Mouse (Mus musculus): Measurements from ENCODE around the gene Tpbgl. TPM values are rescaled to one million over a fixed set of nuclear protein-coding genes. Genes with fewer than 3 reads are reported as not detected.

Gene Tpbgl
- total and polyA plus RNA-seq, 3 experiments = 0.07 to 0.25 TPM; not detected in 1

DNA sequence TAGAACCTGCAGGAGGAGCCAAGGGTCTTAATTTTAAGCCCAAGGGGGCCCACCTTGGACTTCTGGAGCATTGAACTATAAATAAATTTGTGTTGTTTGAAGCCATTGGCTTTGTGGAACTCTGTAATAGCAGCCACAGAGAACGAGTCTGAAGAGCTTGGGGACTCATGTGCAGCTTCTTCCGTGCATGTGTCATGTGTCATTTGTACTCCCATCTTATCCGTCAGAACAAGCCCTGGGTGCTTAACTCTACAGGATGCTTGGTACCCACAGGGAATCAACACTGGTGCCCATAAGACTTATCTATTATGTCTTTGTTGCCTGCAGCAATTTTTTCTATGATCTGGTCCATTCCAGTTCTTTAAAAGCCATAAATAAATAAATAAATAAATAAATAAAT, 48.7 kb downstream of the Tpbgl start:
- Histone ChIP-seq H3K9me3 (replicated peaks; ENCODE audit: low read length) (no peaks in the 10 kb centered on the region), H3K27ac (ENCODE audit: insufficient read depth, low read depth) (no peak overlapping the region), H3K4me3 (replicated peaks in 1 of 3; ENCODE audit: low read depth in 2 of 3, low read length in 2 of 3, poor library complexity in 1 of 3) (no peak overlapping the region), H3K9ac (ENCODE audit: insufficient read depth, low read depth) (no peak overlapping the region), H3K4me2 (ENCODE audit: insufficient read depth, low read depth, poor library complexity, severe bottlenecking) (no peak overlapping the region), H3K79me2 (replicated peaks; ENCODE audit: control insufficient read depth, extremely low read depth, insufficient read depth, poor library complexity, severe bottlenecking) (no peaks in the 10 kb centered on the region), H3K27me3 (replicated peaks) (no peaks in the 10 kb centered on the region), H3K36me3 (replicated peaks in 1 of 2; ENCODE audit: control insufficient read depth in 1 of 2, insufficient read depth in 1 of 2, low read length in 1 of 2) (no peaks in the 10 kb centered on the region), H3K4me1 (ENCODE audit: control insufficient read depth in 1 of 2, insufficient read depth in 2 of 2) (peaks cover 0 to 3% of the 10 kb centered on the region in 2 experiments; a peak in 2 of 4 replicates)
- no peak for DNase-seq (ENCODE audit: extremely low read depth)
- dilution Hi-C loops (cut with MboI; ENCODE audit: extremely low pct_ligation_motif_present, extremely low pct_unique_long_range_greater_than_20kb, low sequenced_read_pairs) = no loop called here
- in situ Hi-C loops (cut with MboI; ENCODE audit: low pct_ligation_motif_present, low pct_unique_long_range_greater_than_20kb, low sequenced_read_pairs) = no loop called here
- TF ChIP-seq IRF4 (IDR thresholded peaks at IDR 0.05; ENCODE audit: low read depth, low read length) = no peak
- TF ChIP-seq TBP (conservative IDR thresholded peaks at IDR 0.05; ENCODE audit: low read depth, low read length) = no peak
- TF ChIP-seq POLR2AphosphoS2 (IDR thresholded peaks at IDR 0.05; ENCODE audit: low read depth, low read length) = no peak
- no peak for TF ChIP-seq RAD21 (IDR thresholded peaks at IDR 0.05; ENCODE audit: low read depth, low read length)
- TF ChIP-seq ZC3H11A (IDR thresholded peaks at IDR 0.05; ENCODE audit: low read depth, low read length) = no peak
- TF ChIP-seq JUND (conservative IDR thresholded peaks at IDR 0.05; ENCODE audit: low read depth, low read length) = no peak
- TF ChIP-seq E2F4 (IDR thresholded peaks at IDR 0.05; ENCODE audit: insufficient replicate concordance, low read depth, low read length) = no peak
- TF ChIP-seq ZKSCAN1 (IDR thresholded peaks at IDR 0.05; ENCODE audit: borderline replicate concordance, low read depth, low read length) = no peak
- TF ChIP-seq BHLHE40 (IDR thresholded peaks at IDR 0.05; ENCODE audit: low read depth, low read length) = no peak
- TF ChIP-seq KAT2A (IDR thresholded peaks at IDR 0.05; ENCODE audit: insufficient replicate concordance, low read length) = no peak
- TF ChIP-seq MAZ (IDR thresholded peaks at IDR 0.05; ENCODE audit: low read depth, low read length) = no peak
- no peak for TF ChIP-seq TCF12 (IDR thresholded peaks at IDR 0.05; ENCODE audit: low read depth, low read length)
- no peak for TF ChIP-seq MYC (IDR thresholded peaks at IDR 0.05; ENCODE audit: low read depth, low read length)
- TF ChIP-seq EP300 (IDR thresholded peaks at IDR 0.05; ENCODE audit: low read length) = no peak
- TF ChIP-seq USF1 (IDR thresholded peaks at IDR 0.05; ENCODE audit: low read depth, low read length) = no peak
- TF ChIP-seq ELF1 (IDR thresholded peaks at IDR 0.05; ENCODE audit: low read depth, low read length) = no peak
- no peak for TF ChIP-seq CHD1 (IDR thresholded peaks at IDR 0.05; ENCODE audit: low read depth, low read length)
- TF ChIP-seq PAX5 (IDR thresholded peaks at IDR 0.05; ENCODE audit: low read length) = no peak

Other genes starting within 250 kb of the Tpbgl start
- gene Gdpd5, start 245.7 kb downstream of the Tpbgl start, total RNA-seq (2012; rRNA removed) = 7.5 and 9.1 TPM in 2 replicates
- gene Gdpd5, start 245.7 kb downstream of the Tpbgl start, total RNA-seq (2014; rRNA removed) = 2.4 and 2.8 TPM in 2 replicates
- 7.0 and 9.0 TPM in 2 replicates for gene Gdpd5, start 245.7 kb downstream of the Tpbgl start, polyA plus RNA-seq (2012; ENCODE audit: insufficient read length, low read depth)
- not detected in 2 replicates for gene Klhl35, start 161.1 kb downstream of the Tpbgl start, total RNA-seq (2012; rRNA removed)
- not detected in 2 replicates for gene Klhl35, start 161.1 kb downstream of the Tpbgl start, total RNA-seq (2014; rRNA removed)
- not detected in 2 replicates for gene Klhl35, start 161.1 kb downstream of the Tpbgl start, polyA plus RNA-seq (2012; ENCODE audit: insufficient read length, low read depth)
- gene Rps3, start 143.4 kb downstream of the Tpbgl start, total RNA-seq (2012; rRNA removed) = 2,320 and 2,484 TPM in 2 replicates
- gene Rps3, start 143.4 kb downstream of the Tpbgl start, total RNA-seq (2014; rRNA removed) = 3,699 and 3,874 TPM in 2 replicates
- gene Rps3, start 143.4 kb downstream of the Tpbgl start, polyA plus RNA-seq (2012; ENCODE audit: insufficient read length, low read depth) = 1,738 and 1,898 TPM in 2 replicates
- gene Arrb1, start 91.6 kb downstream of the Tpbgl start, total RNA-seq (2012; rRNA removed) = 3.8 and 4.2 TPM in 2 replicates
- gene Arrb1, start 91.6 kb downstream of the Tpbgl start, total RNA-seq (2014; rRNA removed) = 2.4 and 3.3 TPM in 2 replicates
- 5.2 and 6.2 TPM in 2 replicates for gene Arrb1, start 91.6 kb downstream of the Tpbgl start, polyA plus RNA-seq (2012; ENCODE audit: insufficient read length, low read depth)
- 0.08 and 0.13 TPM in 2 replicates for gene Slco2b1, start 84.2 kb upstream of the Tpbgl start, total RNA-seq (2012; rRNA removed)
- 0.11 TPM in 2 replicates for gene Slco2b1, start 84.2 kb upstream of the Tpbgl start, total RNA-seq (2014; rRNA removed)
- gene Slco2b1, start 84.2 kb upstream of the Tpbgl start, polyA plus RNA-seq (2012; ENCODE audit: insufficient read length, low read depth) = 0.16 TPM in 1 of 2 replicates, not detected in the other
- not detected in 2 replicates for gene Olfr520, start 103.2 kb upstream of the Tpbgl start, total RNA-seq (2012; rRNA removed)
- gene Olfr520, start 103.2 kb upstream of the Tpbgl start, total RNA-seq (2014; rRNA removed) = not detected in 2 replicates
- gene Olfr520, start 103.2 kb upstream of the Tpbgl start, polyA plus RNA-seq (2012; ENCODE audit: insufficient read length, low read depth) = not detected in 2 replicates
- gene Olfr521, start 136.4 kb upstream of the Tpbgl start, total RNA-seq (2012; rRNA removed) = not detected in 2 replicates
- not detected in 2 replicates for gene Olfr521, start 136.4 kb upstream of the Tpbgl start, total RNA-seq (2014; rRNA removed)
- gene Olfr521, start 136.4 kb upstream of the Tpbgl start, polyA plus RNA-seq (2012; ENCODE audit: insufficient read length, low read depth) = not detected in 2 replicates
- gene Neu3, start 201.3 kb upstream of the Tpbgl start, total RNA-seq (2012; rRNA removed) = 8.5 and 9.1 TPM in 2 replicates
- 8.9 and 11.0 TPM in 2 replicates for gene Neu3, start 201.3 kb upstream of the Tpbgl start, total RNA-seq (2014; rRNA removed)
- 11.2 and 11.5 TPM in 2 replicates for gene Neu3, start 201.3 kb upstream of the Tpbgl start, polyA plus RNA-seq (2012; ENCODE audit: insufficient read length, low read depth)
- 0.25 and 0.59 TPM in 2 replicates for gene Xrra1, start 232.0 kb upstream of the Tpbgl start, total RNA-seq (2012; rRNA removed)
- 0.17 and 0.39 TPM in 2 replicates for gene Xrra1, start 232.0 kb upstream of the Tpbgl start, total RNA-seq (2014; rRNA removed)
- 0.49 and 0.65 TPM in 2 replicates for gene Xrra1, start 232.0 kb upstream of the Tpbgl start, polyA plus RNA-seq (2012; ENCODE audit: insufficient read length, low read depth)
- gene Spcs2, start 236.4 kb upstream of the Tpbgl start, total RNA-seq (2012; rRNA removed) = 203 and 247 TPM in 2 replicates
- gene Spcs2, start 236.4 kb upstream of the Tpbgl start, total RNA-seq (2014; rRNA removed) = 268 and 272 TPM in 2 replicates
- gene Spcs2, start 236.4 kb upstream of the Tpbgl start, polyA plus RNA-seq (2012; ENCODE audit: insufficient read length, low read depth) = 232 and 242 TPM in 2 replicates